Mouse (Mus musculus): Measurements from ENCODE around the gene Apex2. TPM values are rescaled to one million over a fixed set of nuclear protein-coding genes. Genes with fewer than 3 reads are reported as not detected.

Gene Apex2
- 1 to 10 TPM; 4.0 to 7.3 TPM for total RNA-seq (2021)
- long read RNA-seq, experiment 1, full-length matches to known transcripts: 3 of 5 reads
- long read RNA-seq, experiment 1, partial matches to known transcripts: 0 of 5 reads
- long read RNA-seq, experiment 1, other reads (novel, unspliced or antisense): 2 of 5 reads
- long read RNA-seq, experiment 2, full-length matches to known transcripts: 2 of 4 reads
- long read RNA-seq, experiment 2, partial matches to known transcripts: 0 of 4 reads
- long read RNA-seq, experiment 2, other reads (novel, unspliced or antisense): 2 of 4 reads

- peak; percentile 21 for DNase-seq (ENCODE audit: low spot score)
Observed at GRCm38 (mm10) chrX:150589696-150590095, at the start of gene Apex2. TSS of gene Apex2 (minus strand) at chrX:150589868.

GRCm38 (mm10) chrX:150636421-150636820, 46.8 kb upstream of the Apex2 start:
- DNase-seq (ENCODE audit: low spot score): no peak

GRCm38 (mm10) chrX:150598882-150599281, 9.2 kb upstream of the Apex2 start:
- peak; percentile 10 for DNase-seq (ENCODE audit: low spot score)

GRCm38 (mm10) chrX:150595016-150595760, 5.5 kb upstream of the Apex2 start:
- DNase-seq (ENCODE audit: low spot score): peak; percentile 13

GRCm38 (mm10) chrX:150594176-150594575, 4.5 kb upstream of the Apex2 start:
- DNase-seq (ENCODE audit: low spot score): no peak

- peak; percentile 12 for DNase-seq (ENCODE audit: low spot score)
Observed at GRCm38 (mm10) chrX:150593266-150594035, 3.8 kb upstream of the Apex2 start.

GRCm38 (mm10) chrX:150588023-150588764, 1.5 kb downstream of the Apex2 start, which contains the start of gene Pfkfb1:
TSS of gene Pfkfb1 (plus strand) at chrX:150588229.
- peak; percentile 76 for DNase-seq (ENCODE audit: low spot score)

GRCm38 (mm10) chrX:150585116-150585515, 4.6 kb downstream of the Apex2 start:
- no peak for DNase-seq (ENCODE audit: low spot score)

GRCm38 (mm10) chrX:150581921-150582320, 7.7 kb downstream of the Apex2 start:
- no peak for DNase-seq (ENCODE audit: low spot score)

- DNase-seq (ENCODE audit: low spot score): no peak
Observed at GRCm38 (mm10) chrX:150564644-150565357, 24.9 kb downstream of the Apex2 start.

- no peak for DNase-seq (ENCODE audit: low spot score)
Observed at GRCm38 (mm10) chrX:150554032-150554431, 35.6 kb downstream of the Apex2 start.

- no peak for DNase-seq (ENCODE audit: low spot score)
Observed at GRCm38 (mm10) chrX:150551986-150552385, 37.7 kb downstream of the Apex2 start.

GRCm38 (mm10) chrX:150549639-150550038, 40.0 kb downstream of the Apex2 start:
- DNase-seq (ENCODE audit: low spot score): no peak

- no peak for DNase-seq (ENCODE audit: low spot score)
Observed at GRCm38 (mm10) chrX:150547239-150547638, 42.4 kb downstream of the Apex2 start, which contains the start of gene Alas2. TSS of gene Alas2 (plus strand) at chrX:150547375.

- no peak for DNase-seq (ENCODE audit: low spot score)
Observed at GRCm38 (mm10) chrX:150541684-150542083, 48.0 kb downstream of the Apex2 start.

GRCm38 (mm10) chrX:150540111-150540510, 49.6 kb downstream of the Apex2 start:
- DNase-seq (ENCODE audit: low spot score): no peak

GRCm38 (mm10) chrX:150516477-150516876, 73.2 kb downstream of the Apex2 start:
- DNase-seq (ENCODE audit: low spot score): no peak

GRCm38 (mm10) chrX:150516015-150516414, 73.7 kb downstream of the Apex2 start:
- no peak for DNase-seq (ENCODE audit: low spot score)

- no peak for DNase-seq (ENCODE audit: low spot score)
Observed at GRCm38 (mm10) chrX:150514127-150514526, 75.5 kb downstream of the Apex2 start.

- no peak for DNase-seq (ENCODE audit: low spot score)
Observed at GRCm38 (mm10) chrX:150511274-150511673, 78.4 kb downstream of the Apex2 start.

- peak; percentile 50 for DNase-seq (ENCODE audit: low spot score)
Observed at GRCm38 (mm10) chrX:150510631-150511030, 79.0 kb downstream of the Apex2 start.

All from gastrocnemius, adult 18-20 months (tissue).